Mouse (Mus musculus) hindbrain, embryonic 16.5 days (tissue): ENCODE data around the gene Col2a1. TPM values are rescaled to one million over a fixed set of nuclear protein-coding genes. Genes with fewer than 3 reads are reported as not detected.

Experiments used
- ATAC-seq: fragments of 200-750 bp; cut with Nextera tagmentation; 2 replicates; pipeline ENCODE4 v1.8.0; 2017; ENCODE audit warnings: moderate TSS enrichment, moderate library complexity
- H3K27ac ChIP-seq: fragments of 300-500 bp; sonication (generic); 2 replicates; pipeline ENCODE4 v1.5.1; 2014; ENCODE audit warnings: low read depth, mild to moderate bottlenecking, control low read depth, low read length, moderate library complexity
- H3K27me3 ChIP-seq: fragments of 300-500 bp; sonication (generic); replicated peaks from 2 replicates; pipeline ENCODE4 v1.6.1; 2014; ENCODE audit warnings: low read length; ENCODE audit not compliant: control insufficient read depth, insufficient read depth
- H3K36me3 ChIP-seq: fragments of 300-500 bp; sonication (generic); 2 replicates; pipeline ENCODE4 v1.6.1; 2014; ENCODE audit warnings: mild to moderate bottlenecking, low read length, moderate library complexity, mixed read lengths; ENCODE audit not compliant: control insufficient read depth, insufficient read depth
- H3K4me1 ChIP-seq: fragments of 300-500 bp; sonication (generic); 2 replicates; pipeline ENCODE4 v1.6.1; 2014; ENCODE audit warnings: low read depth, low read length; ENCODE audit not compliant: control insufficient read depth, insufficient read depth
- H3K4me2 ChIP-seq: fragments of 300-500 bp; sonication (generic); 2 replicates; pipeline ENCODE4 v1.6.1; 2014; ENCODE audit warnings: mild to moderate bottlenecking, low read length, control low read depth, moderate library complexity
- H3K4me3 ChIP-seq: fragments of 300-500 bp; sonication (generic); 2 replicates; pipeline ENCODE4 v1.5.1; 2014; ENCODE audit warnings: mild to moderate bottlenecking, low read length, control low read depth, moderate library complexity
- H3K9ac ChIP-seq: fragments of 300-500 bp; sonication (generic); 2 replicates; pipeline ENCODE4 v1.6.1; 2014; ENCODE audit warnings: low read depth, mild to moderate bottlenecking, control low read depth, low read length, moderate library complexity
- H3K9me3 ChIP-seq: fragments of 300-500 bp; sonication (generic); 2 replicates; pipeline ENCODE4 v1.6.1; 2014; ENCODE audit warnings: mild to moderate bottlenecking, low read length, moderate library complexity; ENCODE audit not compliant: control insufficient read depth
- WGBS: fragments of 180-500 bp; shearing (Covaris S2); extraction: QIAGEN DNeasy Blood & Tissue Kit; methylation state at CpG from one replicate; pipeline ENCODE4 v1.1.7; 2014; 5-methylcytosine and 5-hydroxymethylcytosine counted together
- polyA plus RNA-seq: library from polyadenylated mRNA; unstranded; fragments of >200 nt; fragmentation: Nextera tagmentation; extraction: Ambion mirVana; gene quantifications from 2 replicates; pipeline ENCODE4 v1.2.1, GENCODE M21; 2015

Gene Col2a1
- polyA plus RNA-seq, 1 experiment from 2014 or later = 11.9 TPM

- WGBS = 57% methylated on average over 6 of the region's 6 CpGs
- Histone ChIP-seq H3K27me3 (no peaks in the 10 kb centered on the region), H3K9ac (no peak overlapping the region), H3K27ac (no peak overlapping the region), H3K9me3 (no peaks in the 10 kb centered on the region), H3K36me3 (no peaks in the 10 kb centered on the region), H3K4me2 (no peak overlapping the region), H3K4me3 (no peak overlapping the region), H3K4me1 (no peaks in the 10 kb centered on the region)
- no peak for ATAC-seq
Observed at GRCm38 (mm10) chr15:98012810-98013209, 8.3 kb upstream of the Col2a1 start.

GRCm38 (mm10) chr15:98005181-98005580, 686 bp upstream of the Col2a1 start:
- Histone ChIP-seq H3K4me2 (peak overlapping the region; percentile 91), H3K4me1 (peaks cover 34% of the 10 kb centered on the region), H3K9me3 (no peaks in the 10 kb centered on the region), H3K4me3 (peak overlapping the region; percentile 49), H3K36me3 (no peaks in the 10 kb centered on the region), H3K9ac (peak overlapping the region; percentile 7; the same call in 1 of the 2 replicates), H3K27ac (no peak overlapping the region), H3K27me3 (peaks cover 16% of the 10 kb centered on the region)
- 9% methylated on average over 11 of the region's 11 CpGs for WGBS
- no peak for ATAC-seq

GRCm38 (mm10) chr15:98004740-98005159, 255 bp upstream of the Col2a1 start:
- ATAC-seq = no peak
- WGBS = 2% methylated on average over 17 of the region's 19 CpGs
- H3K27ac ChIP-seq = no peak overlapping the region
- no peaks in the 10 kb centered on the region for H3K9me3 ChIP-seq
- peak overlapping the region; percentile 64 for H3K9ac ChIP-seq
- H3K27me3 ChIP-seq = peaks cover 17% of the 10 kb centered on the region
- peak overlapping the region; percentile 91 for H3K4me2 ChIP-seq
- H3K4me3 ChIP-seq = peak overlapping the region; percentile 49
- no peaks in the 10 kb centered on the region for H3K36me3 ChIP-seq
- peaks cover 35% of the 10 kb centered on the region for H3K4me1 ChIP-seq

- peak overlapping the region; percentile 49 for H3K4me3 ChIP-seq
- H3K27ac ChIP-seq = no peak overlapping the region
- H3K4me2 ChIP-seq = peak overlapping the region; percentile 91
- H3K27me3 ChIP-seq = peaks cover 17% of the 10 kb centered on the region
- peaks cover 41% of the 10 kb centered on the region for H3K4me1 ChIP-seq
- ATAC-seq = no peak
- no peaks in the 10 kb centered on the region for H3K36me3 ChIP-seq
- 2% methylated on average over 42 of the region's 42 CpGs for WGBS
- H3K9ac ChIP-seq = peak overlapping the region; percentile 64; the same call in 1 of the 2 replicates
- H3K9me3 ChIP-seq = no peaks in the 10 kb centered on the region
Observed at GRCm38 (mm10) chr15:98002991-98003821, 1.3 kb downstream of the Col2a1 start.

- H3K4me1 ChIP-seq = peaks cover 46% of the 10 kb centered on the region
- no peaks in the 10 kb centered on the region for H3K36me3 ChIP-seq
- H3K9ac ChIP-seq = peak overlapping the region; percentile 63
- peak; percentile 76 for ATAC-seq
- H3K4me3 ChIP-seq = peak overlapping the region; percentile 49
- peak overlapping the region; percentile 91 for H3K4me2 ChIP-seq
- under 1% methylated on average over 40 of the region's 42 CpGs for WGBS
- peak overlapping the region; percentile 59 for H3K27ac ChIP-seq
- H3K9me3 ChIP-seq = no peaks in the 10 kb centered on the region
- H3K27me3 ChIP-seq = peaks cover 17% of the 10 kb centered on the region
Observed at GRCm38 (mm10) chr15:98002113-98002990, 2.1 kb downstream of the Col2a1 start.

- WGBS = 1% methylated on average over 37 of the region's 37 CpGs
- ATAC-seq = no peak
Observed at GRCm38 (mm10) chr15:98001321-98002112, 3.0 kb downstream of the Col2a1 start.

GRCm38 (mm10) chr15:97999991-98000390, 4.5 kb downstream of the Col2a1 start:
- peaks cover 12% of the 10 kb centered on the region for H3K27me3 ChIP-seq

More at GRCm38 (mm10) chr15:98001321-98002112, 3.0 kb downstream of the Col2a1 start:
- Histone ChIP-seq H3K4me2 (peak overlapping the region; percentile 91), H3K27ac (peak overlapping the region; percentile 59), H3K9me3 (no peaks in the 10 kb centered on the region), H3K4me3 (peak overlapping the region; percentile 49), H3K9ac (peak overlapping the region; percentile 63), H3K4me1 (peaks cover 46% of the 10 kb centered on the region), H3K36me3 (no peaks in the 10 kb centered on the region), H3K27me3 (peaks cover 17% of the 10 kb centered on the region)

GRCm38 (mm10) chr15:97999546-97999945, 4.9 kb downstream of the Col2a1 start:
- 32% methylated on average over 13 of the region's 13 CpGs for WGBS
- H3K27ac ChIP-seq = no peak overlapping the region
- H3K4me2 ChIP-seq = no peak overlapping the region
- H3K9me3 ChIP-seq = no peaks in the 10 kb centered on the region
- H3K27me3 ChIP-seq = peaks cover 12% of the 10 kb centered on the region
- H3K9ac ChIP-seq = 0 out of 2 replicates have a peak overlapping the region, but pooled peaks have one; percentile 14
- no peaks in the 10 kb centered on the region for H3K36me3 ChIP-seq
- no peak for ATAC-seq
- H3K4me1 ChIP-seq = peaks cover 44% of the 10 kb centered on the region
- H3K4me3 ChIP-seq = no peak overlapping the region

More at GRCm38 (mm10) chr15:97999991-98000390, 4.5 kb downstream of the Col2a1 start:
- Histone ChIP-seq H3K4me1 (peaks cover 46% of the 10 kb centered on the region), H3K4me3 (no peak overlapping the region), H3K9me3 (no peaks in the 10 kb centered on the region), H3K27ac (no peak overlapping the region), H3K9ac (no peak overlapping the region), H3K36me3 (no peaks in the 10 kb centered on the region), H3K4me2 (no peak overlapping the region)
- WGBS = 16% methylated on average over 7 of the region's 7 CpGs
- ATAC-seq = no peak
